Mouse (Mus musculus) retina, postnatal 1 day (tissue): ENCODE data around the gene Lect2.

Experiments used
- DNase-seq: peaks from one replicate; pipeline ENCODE4 v3.0.0-alpha.2; 2012

The Lect2 gene

DNA sequence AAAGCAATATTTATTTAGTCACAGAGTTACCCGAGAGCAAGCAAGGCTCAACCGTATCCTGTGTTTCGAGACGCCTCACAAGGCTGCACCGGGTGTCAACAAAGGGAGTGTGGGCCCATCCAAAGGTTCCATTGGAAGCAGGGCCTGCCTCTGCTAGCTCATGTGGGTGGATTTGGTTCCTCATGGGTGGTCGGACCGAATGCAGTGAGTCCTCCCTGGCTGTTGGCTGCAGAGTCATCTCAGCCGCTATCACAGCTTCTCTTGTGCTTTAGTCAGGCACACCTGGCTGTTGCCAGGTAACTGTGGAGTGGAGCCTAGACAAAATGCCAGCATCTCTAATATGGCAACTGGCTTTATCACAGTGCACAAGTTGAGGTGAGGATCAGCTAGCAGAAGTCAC lies 47.7 kb downstream of the Lect2 start:
- no peak for DNase-seq

DNA sequence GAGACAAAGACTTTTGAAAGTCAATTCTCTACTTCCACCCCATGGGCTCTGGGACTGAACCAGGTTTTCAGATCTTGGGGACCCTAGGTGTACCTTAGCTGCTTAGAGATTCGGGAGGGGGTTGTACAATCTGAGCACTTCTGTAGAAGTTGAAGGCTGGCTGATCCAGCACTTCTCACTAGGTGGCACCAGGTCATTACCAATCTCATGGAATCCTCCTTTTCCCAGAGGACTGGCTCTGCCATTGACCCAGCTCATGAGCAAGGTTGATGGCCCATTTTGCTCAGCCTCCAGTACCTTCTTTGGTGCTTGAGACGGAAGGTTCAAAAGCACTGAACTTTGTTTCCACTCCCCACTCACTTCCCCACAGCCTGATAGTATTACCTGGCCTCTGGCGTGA lies 48.2 kb downstream of the Lect2 start:
- DNase-seq, result peak; percentile 32

DNA sequence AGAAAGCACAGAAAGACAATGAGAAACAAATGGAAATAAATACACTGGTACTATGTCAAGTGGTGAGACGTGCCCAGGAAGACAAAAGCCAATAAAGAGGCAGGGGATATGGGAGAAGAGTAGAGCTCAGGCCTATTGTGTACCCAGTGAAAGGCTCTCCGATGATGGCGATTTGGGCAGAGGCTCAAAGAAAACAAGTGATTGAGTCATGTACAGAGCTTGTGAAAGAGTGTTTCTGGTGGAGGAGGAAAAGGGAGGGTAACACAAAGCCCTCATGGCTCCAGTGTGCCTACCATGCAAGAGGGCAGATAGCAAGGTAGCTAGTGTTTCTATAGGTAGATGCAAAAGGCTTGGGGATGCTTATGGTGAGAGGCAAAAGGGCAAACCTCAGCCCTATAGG lies 53.9 kb downstream of the Lect2 start:
- DNase-seq, result no peak
